In genomic region chr3:14952169-14952729, GRCm38 (mm10) we compare ENCODE assay signal across 17 mouse cellular contexts.
DNase-seq lines count a peak whose midpoint lies in the region; ATAC-seq lines count a peak whose summit lies in the region.
"Had no signal": no experiment of that assay in that cellular context is flagged by ENCODE, and none has a peak within 500 bp of the region (broad histone marks: within the 10 kb centered on the region; RNA-seq: fewer than 3 reads in every experiment).

No protein-coding gene starts in this region.

- no peak overlapping the region for H3K4me3 ChIP-seq in lung, embryonic 16.5 days (ENCODE audit: low read length)
- H3K4me3 ChIP-seq: embryonic facial prominence, embryonic 12.5 days; heart, embryonic 13.5 days; hindbrain, embryonic 15.5 days had no signal

- peak; percentile 22 to 26 for DNase-seq in cerebellum, adult 18-20 months
- peak; percentile 16 to 20 for DNase-seq in cerebellum, postnatal 36 days
- DNase-seq in cerebellum, adult 11 months, result no peak
- no peak for DNase-seq in lung, postnatal 36 days
- DNase-seq in lung, postnatal 14 days, result peak; percentile 11
- DNase-seq in heart, adult 18-20 months, result no peak
- DNase-seq: adrenal gland, adult 2 months; adrenal gland, postnatal 25 days; forebrain, postnatal 0 days; gastrocnemius, postnatal 25 days; heart, postnatal 36 days had no signal

- H3K27ac ChIP-seq in lung, embryonic 16.5 days (ENCODE audit: low read length), result peak overlapping the region; percentile 77
- H3K27ac ChIP-seq: embryonic facial prominence, embryonic 12.5 days; heart, embryonic 13.5 days; hindbrain, embryonic 15.5 days had no signal

- 39% methylated on average over 3 of the region's 3 CpGs for WGBS in lung, embryonic 16.5 days

- no peaks in the 10 kb centered on the region for H3K9me3 ChIP-seq in lung, embryonic 16.5 days (ENCODE audit: control insufficient read depth, low read length)
- H3K9me3 ChIP-seq: embryonic facial prominence, embryonic 12.5 days; heart, embryonic 13.5 days; hindbrain, embryonic 15.5 days had no signal

- no peaks in the 10 kb centered on the region for H3K27me3 ChIP-seq in lung, embryonic 16.5 days (ENCODE audit: control insufficient read depth, insufficient read depth, low read depth, low read length)
- H3K27me3 ChIP-seq: embryonic facial prominence, embryonic 12.5 days; heart, embryonic 13.5 days; hindbrain, embryonic 15.5 days had no signal

- H3K4me2 ChIP-seq in lung, embryonic 16.5 days (ENCODE audit: low read depth, low read length), result no peak overlapping the region
- H3K4me2 ChIP-seq: embryonic facial prominence, embryonic 12.5 days; heart, embryonic 13.5 days; hindbrain, embryonic 15.5 days had no signal

- H3K36me3 ChIP-seq in lung, embryonic 16.5 days (ENCODE audit: control insufficient read depth, insufficient read depth, low read length), result no peaks in the 10 kb centered on the region
- H3K36me3 ChIP-seq: embryonic facial prominence, embryonic 12.5 days; heart, embryonic 13.5 days; hindbrain, embryonic 15.5 days had no signal

- no peak for ATAC-seq in cerebellum, adult (ENCODE audit: insufficient number of reproducible peaks, low FRiP score, low TSS enrichment)
- ATAC-seq in lung, embryonic 16.5 days (ENCODE audit: low read depth), result peak; percentile 92
- ATAC-seq: forebrain, postnatal 0 days; intestine, postnatal 0 days had no signal

- H3K9ac ChIP-seq in lung, embryonic 16.5 days (ENCODE audit: low read length), result no peak overlapping the region
- H3K9ac ChIP-seq: embryonic facial prominence, embryonic 12.5 days; forebrain, postnatal 0 days; heart, embryonic 13.5 days; hindbrain, embryonic 15.5 days had no signal

- H3K4me1 ChIP-seq in lung, embryonic 16.5 days (replicated peaks; ENCODE audit: control insufficient read depth, insufficient read depth, low read length), result peaks cover 8% of the 10 kb centered on the region
- H3K4me1 ChIP-seq: embryonic facial prominence, embryonic 12.5 days; heart, embryonic 13.5 days; hindbrain, embryonic 15.5 days had no signal

Comparison
In these comparisons a context has a peak if more than half of its experiments do, and no peak if none do; other contexts are left out.
1. DNase-seq: peak in cerebellum, adult 18-20 months (2 of 2), cerebellum, postnatal 36 days (2 of 2) and lung, postnatal 14 days (single experiment); none in cerebellum, adult 11 months (single experiment), lung, postnatal 36 days (single experiment) and heart, adult 18-20 months (0 of 2).